Mouse (Mus musculus): ENCODE data around the gene Btg4.

Btg4 gene

DNA sequence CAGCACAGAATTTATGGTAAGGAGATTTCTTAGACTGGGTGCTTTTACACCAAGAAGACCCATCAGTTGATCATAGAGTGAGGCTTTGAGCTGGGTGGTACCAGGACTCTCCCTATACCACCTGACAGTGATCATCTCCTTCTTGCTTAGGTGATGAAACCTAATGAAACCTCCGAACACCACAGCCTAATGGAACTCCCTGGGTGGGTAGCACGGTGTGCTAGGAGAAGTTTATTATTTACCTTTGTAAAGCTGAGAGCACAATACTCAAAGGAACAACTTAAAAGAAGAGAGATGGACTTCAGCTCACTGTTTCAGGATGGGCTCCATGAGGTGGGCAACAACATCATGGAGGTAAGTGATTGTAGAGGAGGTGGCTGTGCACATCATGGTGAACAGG is at the start of gene Btg4:
TSS of gene Btg4 (plus strand) at position 301 of the 400 bp plus-strand sequence.
- WGBS = 86% methylated on average over 2 of the region's 2 CpGs

DNA sequence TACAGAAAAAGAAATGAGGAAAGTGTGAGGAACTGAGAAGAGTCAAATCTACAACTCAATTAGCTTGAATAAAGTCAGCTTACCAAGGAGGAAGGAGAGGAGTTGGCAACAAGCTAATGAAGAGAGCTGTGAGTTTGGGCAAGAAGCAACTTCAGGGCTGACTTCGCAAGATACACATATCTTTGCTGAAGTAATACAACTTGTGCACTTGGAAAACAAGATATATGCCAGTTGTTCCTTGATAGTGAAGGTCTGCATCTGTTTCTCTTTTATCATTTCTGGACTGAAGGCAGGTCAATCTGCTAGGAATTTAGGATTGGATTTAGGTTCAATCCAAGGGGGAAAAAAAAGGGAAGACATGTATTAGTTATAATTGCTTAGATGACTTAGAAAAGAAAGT is 47.1 kb upstream of the Btg4 start:
- WGBS = 89% methylated on average over 1 of the region's 1 CpGs

DNA sequence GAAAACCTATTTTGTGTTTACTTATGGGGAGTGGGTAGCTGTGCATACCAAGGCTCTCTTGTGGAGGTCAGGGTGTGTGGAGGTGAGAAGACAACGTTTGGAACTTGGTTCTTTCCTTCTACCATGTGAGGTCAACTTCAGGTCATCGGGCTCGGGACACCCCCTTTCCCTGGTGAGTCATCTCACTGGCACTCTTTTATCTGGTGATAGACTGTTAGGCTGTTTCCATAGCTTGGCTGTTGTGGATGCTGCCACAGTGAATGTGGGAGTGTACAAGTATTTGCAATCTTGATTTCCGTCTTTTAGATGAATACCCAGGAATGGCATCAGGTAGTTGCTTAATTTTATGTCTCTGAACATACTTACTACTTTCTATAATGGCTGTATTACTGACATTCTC is 45.0 kb upstream of the Btg4 start:
- WGBS = 62% methylated on average over 4 of the region's 4 CpGs

DNA sequence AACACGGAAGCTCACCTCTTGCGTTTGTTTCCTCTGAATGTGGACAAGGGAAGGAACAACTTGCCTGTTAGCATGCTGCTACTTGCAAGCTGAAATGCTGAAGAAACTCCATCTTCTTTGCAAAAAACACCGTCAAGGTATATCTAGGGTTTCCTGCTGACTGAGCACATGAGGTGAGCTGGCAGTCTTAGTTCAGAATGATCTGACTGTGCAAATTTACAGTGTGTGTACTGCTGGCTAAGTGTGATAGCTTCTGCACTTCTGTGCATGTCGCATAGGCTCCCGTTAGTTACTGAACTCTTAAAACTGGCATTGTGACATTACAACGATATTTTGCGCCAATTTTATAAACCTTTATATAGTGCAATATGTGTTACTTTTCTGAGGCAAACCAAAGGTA is 41.0 kb upstream of the Btg4 start:
- WGBS = 77% methylated on average over 7 of the region's 7 CpGs

DNA sequence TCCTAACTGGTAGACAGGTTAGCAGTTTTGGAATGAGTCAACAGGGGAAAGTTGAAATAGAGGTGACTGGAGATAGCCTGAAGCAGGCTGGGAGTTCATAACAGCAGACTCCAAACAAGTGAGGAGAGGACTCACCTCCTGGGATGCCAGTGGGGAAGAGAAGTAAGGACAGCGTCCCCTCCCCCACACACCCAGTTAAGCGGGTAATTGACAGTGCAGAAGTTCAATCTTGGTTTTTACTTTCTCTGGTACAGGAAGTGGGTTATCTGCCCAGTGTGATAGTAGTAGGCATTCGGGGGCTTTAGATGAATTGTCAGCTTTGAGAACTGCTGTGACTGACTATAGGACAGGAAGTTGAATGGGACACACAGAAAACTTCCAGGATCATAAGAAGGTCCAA is 40.4 kb upstream of the Btg4 start:
- 75% methylated on average over 3 of the region's 3 CpGs for WGBS

DNA sequence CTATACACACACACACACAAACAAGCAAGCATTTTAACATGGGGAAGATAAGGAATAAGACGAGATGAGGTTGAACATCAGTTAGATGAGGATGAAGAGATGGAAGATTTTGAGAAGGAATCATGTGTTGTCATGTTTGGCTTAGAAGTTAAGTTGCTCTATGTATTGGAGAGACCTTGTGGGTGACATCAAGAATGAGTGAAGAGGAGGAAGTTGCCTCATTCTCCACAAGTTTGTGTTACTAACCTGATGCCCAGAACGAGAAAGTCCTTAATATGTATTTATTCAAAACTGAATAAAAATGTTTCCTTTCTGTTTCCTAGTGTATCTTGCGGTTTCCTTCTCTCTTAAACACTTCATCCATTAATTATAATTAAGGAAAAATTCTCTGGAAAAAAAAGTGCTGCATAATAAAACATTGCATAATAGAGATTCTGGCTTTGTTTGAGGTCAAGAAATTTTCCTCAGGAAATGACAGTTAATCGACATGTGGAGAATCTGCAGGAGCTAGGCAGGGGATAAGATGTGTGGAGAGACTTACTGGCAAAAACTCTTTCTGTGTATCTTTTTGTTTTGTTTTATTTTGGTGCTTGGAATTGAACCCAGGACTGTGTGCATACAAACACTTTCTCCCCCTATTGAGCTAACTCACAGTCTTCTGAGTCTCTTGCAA is 39.4 kb upstream of the Btg4 start:
- 90% methylated on average over 4 of the region's 4 CpGs for WGBS

DNA sequence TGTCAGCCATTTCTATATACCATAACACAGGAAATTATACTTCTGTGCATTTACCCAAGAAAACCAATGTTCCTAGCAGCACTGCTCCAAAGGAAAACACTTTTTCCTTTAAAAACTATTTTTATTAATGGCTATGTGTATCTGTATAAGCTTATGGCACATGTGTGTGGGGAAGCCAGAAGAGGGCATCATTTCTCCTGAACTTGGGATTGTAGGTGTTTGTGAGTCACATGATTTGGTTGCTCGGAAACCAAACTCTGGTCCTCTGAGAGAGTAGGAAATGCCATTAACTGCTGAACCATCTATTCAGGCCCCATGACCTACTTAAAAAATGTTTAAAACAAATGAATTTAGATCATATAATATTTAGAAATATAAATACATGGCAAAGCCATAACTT is 33.7 kb upstream of the Btg4 start:
- WGBS = 97% methylated on average over 1 of the region's 1 CpGs

DNA sequence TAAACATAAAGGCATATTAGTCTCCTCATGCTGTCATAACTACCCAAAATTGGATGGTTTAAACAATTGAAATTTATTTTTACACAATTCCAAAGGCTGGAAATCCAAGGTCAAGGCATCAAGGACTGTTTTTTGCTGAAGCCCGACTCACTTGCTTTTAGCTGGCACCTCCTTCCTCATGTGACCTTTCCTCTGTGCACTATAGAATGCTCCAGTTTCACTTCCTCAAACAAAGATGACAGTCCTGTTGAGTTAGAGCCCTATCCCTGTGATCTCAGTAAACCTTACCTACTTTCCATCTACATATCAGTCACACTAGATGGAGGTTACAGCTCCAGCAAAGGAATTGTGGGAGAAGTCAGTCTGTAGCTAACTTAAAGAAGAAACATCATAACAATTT is 30.6 kb upstream of the Btg4 start:
- 57% methylated on average over 1 of the region's 1 CpGs for WGBS

DNA sequence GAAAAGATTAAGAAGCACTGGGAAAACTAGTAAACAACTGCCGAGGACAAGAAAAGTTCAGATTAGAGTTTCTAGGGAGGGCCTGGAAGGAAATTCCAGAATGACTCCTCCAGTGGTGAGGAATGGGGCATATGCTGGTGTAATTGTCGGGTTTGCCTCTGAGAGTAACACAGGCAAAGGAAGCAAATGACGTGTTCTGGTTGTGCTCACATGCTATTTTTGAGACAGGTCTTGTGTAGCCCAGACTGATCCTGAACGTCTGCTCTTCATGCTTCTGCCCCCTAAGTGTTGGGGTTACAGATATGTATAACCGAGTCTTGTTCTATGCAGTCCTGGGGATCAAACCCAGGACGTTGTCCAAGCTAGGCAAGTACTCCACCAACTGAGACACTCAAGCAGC is 29.1 kb upstream of the Btg4 start:
- WGBS = 60% methylated on average over 6 of the region's 6 CpGs

DNA sequence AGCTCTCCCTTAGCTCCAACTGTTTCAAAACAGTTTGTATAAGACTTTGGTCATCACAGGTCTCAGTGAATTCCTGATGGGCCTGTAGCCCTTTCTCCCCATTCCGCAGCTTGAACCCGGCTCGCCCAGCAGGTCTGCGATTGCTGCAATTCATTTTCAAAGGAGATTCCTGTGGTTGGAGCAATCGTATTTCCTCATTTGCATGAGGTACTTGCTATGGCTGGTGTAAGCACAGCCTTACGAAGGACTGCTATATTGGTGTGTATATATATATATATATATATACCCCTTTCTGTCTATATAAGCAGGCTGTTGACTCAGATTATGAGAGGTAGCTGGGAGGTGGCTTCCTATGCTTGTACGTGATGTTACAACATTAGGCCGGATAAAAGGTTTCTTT is 28.4 kb upstream of the Btg4 start:
- WGBS = 79% methylated on average over 8 of the region's 8 CpGs

DNA sequence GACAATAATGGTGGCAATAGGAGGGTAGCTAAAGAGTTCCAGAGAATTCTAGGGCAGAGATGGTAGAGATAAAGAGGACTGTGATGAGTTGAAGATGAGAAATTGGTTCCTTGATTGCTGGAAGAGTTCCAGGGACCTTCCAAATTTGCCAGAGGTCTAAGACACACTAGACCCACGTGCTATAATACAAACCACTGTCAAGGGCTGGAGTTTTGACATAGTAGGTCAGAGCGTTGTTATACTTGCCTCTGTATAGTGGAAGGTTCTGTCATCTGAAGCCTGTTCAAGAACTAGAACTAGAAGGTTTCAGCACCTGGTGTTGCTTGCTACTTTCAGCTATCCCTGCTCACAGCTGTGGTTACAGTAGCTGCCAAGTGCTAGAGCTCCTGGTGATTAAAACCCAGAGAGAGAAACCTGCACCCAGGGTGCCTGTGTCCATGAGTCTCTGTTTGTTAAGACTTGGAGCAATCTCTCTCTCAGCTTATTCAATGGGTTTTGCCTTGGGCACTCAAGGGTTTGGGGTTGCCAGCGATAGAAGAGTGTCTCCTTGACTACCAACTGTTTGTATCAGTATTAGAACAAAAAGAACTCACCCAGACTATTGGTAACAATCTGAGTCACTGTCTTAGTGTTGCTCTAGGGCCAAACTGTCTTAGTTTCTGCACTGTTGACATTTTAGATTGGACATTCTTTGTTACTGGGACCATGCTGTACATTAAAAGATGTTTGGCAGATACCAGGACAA is 27.7 kb upstream of the Btg4 start:
- 76% methylated on average over 3 of the region's 3 CpGs for WGBS

DNA sequence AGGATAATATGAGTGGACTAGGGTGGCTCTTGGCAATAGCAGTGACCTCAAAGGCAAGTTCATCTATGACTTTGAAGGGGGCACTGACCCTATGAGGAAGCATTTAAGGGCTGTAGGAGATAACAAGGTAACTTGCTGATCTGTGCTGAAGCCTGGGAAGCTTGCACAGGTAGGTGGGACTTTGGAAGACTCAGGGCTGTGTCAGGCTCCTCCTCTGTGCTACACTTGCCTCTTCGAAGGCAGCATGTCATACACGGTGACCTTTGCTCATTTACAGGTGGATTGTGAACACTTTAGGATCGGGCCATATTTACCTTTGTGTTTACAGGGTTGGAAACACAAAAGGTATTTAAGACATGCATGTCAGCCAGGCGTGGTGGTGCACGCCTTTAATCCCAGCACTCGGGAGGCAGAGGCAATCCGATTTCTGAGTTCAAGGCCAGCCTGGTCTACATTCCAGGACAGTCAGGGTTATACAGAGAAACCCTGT is 19.2 kb upstream of the Btg4 start:
- WGBS = 92% methylated on average over 7 of the region's 7 CpGs

DNA sequence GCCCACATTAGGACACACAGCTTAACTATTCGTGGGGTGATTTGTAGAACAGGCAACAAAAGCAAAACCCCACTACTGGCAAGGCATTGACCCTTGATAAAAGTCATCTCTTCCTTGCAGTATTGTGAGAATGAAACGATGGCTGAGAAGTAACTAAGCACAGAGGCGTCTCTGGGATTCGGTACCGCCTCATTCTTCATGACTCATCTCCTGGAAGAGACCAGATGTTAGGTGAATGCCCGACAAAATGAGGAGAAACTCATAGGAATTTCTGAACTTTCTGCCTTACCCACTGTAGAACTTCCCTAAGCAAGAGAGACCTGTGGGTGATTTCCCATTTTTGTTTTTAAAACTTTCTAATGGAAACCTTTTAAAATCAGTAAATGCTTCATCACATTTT is 18.6 kb upstream of the Btg4 start:
- WGBS = 46% methylated on average over 6 of the region's 6 CpGs

DNA sequence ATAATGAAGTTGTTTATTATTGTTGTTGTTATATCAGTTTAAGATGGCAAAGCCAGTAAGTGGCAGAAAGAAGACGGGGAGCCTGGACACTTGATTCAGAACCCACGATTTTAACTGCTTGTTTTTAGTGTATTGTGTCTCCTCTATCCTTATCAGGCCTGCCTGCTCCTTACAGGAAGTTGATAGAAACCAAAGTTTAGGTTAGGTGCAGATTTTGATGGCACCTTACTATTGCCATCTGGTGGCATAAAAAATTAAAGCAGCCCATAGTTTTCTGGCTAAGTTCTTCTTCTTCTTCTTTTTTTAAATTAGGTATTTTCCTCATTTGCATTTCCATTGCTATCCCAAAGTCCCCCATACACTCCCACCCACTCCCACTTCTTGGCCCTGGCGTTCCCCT is 8.5 kb upstream of the Btg4 start:
- WGBS = 63% methylated on average over 3 of the region's 3 CpGs

DNA sequence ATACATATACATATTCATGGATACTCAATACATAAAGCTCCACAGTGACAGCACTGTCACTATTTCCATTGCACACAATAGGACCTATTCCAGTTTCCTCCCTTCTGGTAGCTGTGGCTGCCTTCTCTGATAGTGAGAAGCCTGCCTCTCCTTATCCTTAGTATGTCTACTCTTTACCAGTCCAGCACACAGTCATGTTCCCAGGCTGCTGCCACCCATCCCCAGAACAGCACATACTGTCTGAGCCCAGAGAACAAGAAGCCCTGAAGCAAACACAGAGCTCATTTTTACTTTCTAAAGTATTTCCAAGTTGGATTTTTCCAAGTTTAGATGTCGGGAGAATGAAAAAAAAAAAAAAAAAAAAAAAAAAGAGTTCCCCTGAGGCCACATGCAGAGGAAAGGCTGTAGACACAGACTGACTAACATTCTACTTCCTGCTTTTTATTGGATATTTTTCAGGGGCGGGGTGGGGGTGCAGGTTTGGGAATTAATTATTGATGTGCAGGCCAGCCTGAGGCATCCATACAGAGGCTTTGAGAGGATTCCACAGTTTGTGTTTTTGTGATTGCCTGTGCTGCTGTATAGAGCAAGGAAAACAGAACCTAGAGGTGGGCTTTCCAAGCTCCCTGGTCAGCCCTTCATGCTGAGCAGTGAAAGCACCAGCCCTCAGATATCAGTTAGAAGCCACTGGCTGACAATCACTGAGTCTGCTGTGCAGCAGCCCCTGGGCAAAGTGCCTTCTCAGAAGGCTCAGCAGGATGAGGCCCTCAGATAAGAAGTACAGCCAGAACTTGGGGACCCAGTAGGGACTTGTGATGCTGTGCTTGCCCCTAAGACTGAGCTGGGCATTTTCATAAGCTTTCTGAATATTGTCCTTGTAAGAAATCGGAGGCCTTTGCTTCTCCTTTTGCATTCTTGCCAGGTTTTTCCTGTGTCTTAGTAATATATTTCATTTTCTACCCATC is 4.1 kb upstream of the Btg4 start:
- WGBS = 50% methylated on average over 3 of the region's 3 CpGs

DNA sequence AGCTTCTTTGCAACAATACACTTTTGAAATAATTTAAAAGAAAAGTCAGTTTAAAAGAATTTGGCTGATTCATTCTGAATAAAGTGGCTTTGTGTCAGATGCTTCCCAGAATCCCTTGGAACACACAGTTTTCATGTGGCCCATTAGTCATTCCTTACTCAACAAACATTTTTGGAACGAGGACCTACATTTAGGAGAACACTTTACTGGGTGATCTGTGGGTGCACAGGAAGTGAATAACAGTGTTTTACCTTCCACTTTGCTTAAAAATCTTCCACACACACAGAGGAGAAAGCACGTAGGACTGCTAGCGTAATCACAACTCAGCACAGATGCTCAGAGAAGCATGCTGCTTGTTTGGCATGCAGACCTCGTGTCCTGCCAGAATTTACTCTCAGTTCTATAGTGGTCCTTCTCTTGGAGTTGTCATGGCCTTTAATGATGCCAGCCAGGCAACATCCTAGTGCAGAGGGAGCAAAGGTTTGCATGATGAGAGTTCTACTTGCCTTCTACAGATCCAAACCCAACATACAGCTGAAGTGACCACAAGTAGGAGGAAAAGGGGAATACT is 1.7 kb upstream of the Btg4 start:
- 41% methylated on average over 4 of the region's 4 CpGs for WGBS

DNA sequence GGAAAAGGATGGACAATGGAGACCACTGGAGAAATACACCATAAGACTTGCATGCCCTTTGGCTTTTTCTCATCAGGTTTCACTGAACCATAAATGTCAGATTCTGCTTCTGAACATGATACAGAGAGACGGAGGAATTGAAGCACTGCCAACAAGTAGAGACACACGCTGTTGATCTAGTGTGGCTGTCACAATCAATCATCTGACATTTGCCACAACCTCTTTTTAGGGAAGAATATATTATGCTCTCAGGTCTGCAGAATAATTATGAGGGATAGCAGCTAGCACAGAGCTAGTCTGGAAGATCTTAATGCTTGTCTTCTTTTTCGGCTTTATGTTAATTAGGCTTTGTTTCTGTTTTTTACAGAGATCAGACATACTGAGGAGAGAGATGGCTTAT is 7.5 kb downstream of the Btg4 start:
- 56% methylated on average over 3 of the region's 3 CpGs for WGBS

DNA sequence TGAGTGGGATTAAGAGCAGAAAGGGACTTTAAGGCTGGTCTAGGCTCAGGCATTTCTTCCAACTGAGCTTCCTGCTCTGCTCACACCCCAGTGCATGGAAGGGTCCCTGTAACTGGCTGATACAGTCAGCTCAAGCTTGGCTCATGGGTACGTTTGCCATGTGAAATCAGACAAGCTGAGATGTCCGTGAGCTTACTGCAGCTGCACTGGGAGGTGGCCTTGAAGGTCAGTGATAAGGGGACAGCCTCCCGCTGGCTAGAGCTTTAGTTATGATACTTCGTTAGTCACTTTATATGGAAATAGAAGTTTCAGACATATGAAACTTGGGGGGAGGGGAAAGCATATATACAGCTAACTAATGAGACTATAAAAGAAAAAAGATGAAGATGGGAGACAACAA is 10.1 kb downstream of the Btg4 start:
- 92% methylated on average over 4 of the region's 4 CpGs for WGBS

DNA sequence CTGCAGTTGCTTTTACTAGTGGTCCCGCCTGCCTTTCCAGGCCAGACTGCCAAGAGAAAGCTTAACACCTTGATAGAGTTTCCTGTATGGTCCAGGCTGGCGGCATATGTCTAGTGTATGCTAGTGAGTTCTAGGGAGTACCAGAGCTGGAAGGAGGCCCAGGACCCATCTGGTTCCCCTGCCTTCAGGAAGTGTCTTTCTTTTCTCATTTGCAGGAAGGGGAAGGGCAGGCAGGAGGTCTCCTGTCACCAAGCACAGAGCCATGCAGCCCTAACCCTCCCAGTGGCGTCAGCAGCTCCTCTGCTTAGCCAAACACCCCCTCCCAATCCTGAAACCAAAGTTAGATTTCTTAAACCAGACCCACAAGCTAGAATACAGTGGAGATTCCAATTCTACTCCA is 15.1 kb downstream of the Btg4 start:
- 26% methylated on average over 3 of the region's 3 CpGs for WGBS

DNA sequence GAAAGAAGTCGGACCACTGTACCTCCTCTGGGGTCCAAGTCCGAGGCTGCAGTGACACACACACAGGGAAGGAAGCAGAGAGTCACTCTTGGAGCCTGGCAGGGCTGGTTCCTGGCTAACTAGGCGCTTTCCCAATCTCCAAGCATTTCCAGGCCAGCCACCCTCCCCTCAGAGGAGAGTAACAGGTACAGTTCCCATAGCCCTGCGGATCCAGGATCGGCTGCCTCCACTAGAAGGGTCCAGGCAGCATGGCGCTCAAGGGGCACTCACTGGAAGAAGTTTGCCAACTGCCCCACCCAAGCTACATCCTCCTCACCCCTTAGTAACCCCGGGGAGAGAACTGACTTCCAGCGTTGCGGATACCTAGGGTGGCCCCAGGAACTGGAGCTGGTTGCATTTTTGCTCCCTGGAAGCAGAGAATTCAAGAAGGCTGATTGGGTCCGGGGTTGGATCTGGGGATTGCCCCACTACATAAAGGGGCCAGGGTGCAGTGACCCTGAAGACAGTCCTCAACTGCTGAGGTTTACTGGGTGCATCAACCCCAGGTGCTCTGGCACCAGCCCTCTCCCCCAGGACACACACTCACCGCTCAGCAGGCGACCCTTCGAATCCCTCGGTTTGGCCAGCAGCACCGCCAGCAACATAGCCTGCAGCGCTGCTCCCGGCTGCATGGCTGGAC is 15.7 kb downstream of the Btg4 start:
- 2% methylated on average over 17 of the region's 17 CpGs for WGBS

DNA sequence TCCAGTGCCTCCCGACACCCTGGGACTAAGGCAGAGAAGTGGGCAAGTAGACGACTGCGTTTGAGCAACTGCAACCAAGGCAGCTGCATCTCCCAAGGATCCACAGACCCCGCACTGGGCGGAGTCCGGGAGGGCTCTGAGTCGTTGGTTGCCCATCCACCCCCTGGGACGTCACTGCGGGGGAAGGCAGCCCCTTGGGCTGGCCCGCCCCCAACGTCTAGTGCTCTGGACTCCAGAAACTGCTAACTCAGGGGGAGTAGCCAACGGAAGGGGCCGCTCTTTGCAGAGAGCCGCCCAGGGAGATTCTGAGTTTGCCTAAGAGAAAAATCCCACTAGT is 16.2 kb downstream of the Btg4 start, which contains the start of gene Layn:
TSS of gene Layn (minus strand) at position 116 of the 337 bp plus-strand sequence.
- WGBS = 1% methylated on average over 14 of the region's 14 CpGs

All from cerebral cortex, adult 2 months (tissue).